Mouse (Mus musculus) limb, embryonic 14.5 days (tissue): ENCODE data around the gene Tmem39b. TPM values are rescaled to one million over a fixed set of nuclear protein-coding genes. Genes with fewer than 3 reads are reported as not detected.

Source experiments
- ATAC-seq: fragments of 200-750 bp; cut with Nextera tagmentation; 2 replicates; pipeline ENCODE4 v1.8.0; 2017; ENCODE audit warnings: low read depth, moderate number of reproducible peaks, moderate TSS enrichment; ENCODE audit not compliant: low FRiP score
- DNase-seq: peaks from one replicate; pipeline ENCODE4 v3.0.0-alpha.2; 2015; ENCODE audit warnings: low spot score
- H3K27ac ChIP-seq: fragments of 300-500 bp; sonication (generic); replicated peaks from 2 replicates; pipeline ENCODE4 v1.5.1; 2014; ENCODE audit warnings: low read depth, mild to moderate bottlenecking, low read length, moderate library complexity, mixed read lengths
- H3K27me3 ChIP-seq: fragments of 300-500 bp; sonication (generic); 2 replicates; pipeline ENCODE4 v1.6.1; 2014; ENCODE audit warnings: low read length, mixed read lengths; ENCODE audit not compliant: control insufficient read depth, insufficient read depth
- H3K36me3 ChIP-seq: fragments of 300-500 bp; sonication (generic); 2 replicates; pipeline ENCODE4 v1.6.1; 2014; ENCODE audit warnings: mild to moderate bottlenecking, low read length, moderate library complexity, mixed read lengths; ENCODE audit not compliant: control insufficient read depth, insufficient read depth
- H3K4me1 ChIP-seq: fragments of 300-500 bp; sonication (generic); 2 replicates; pipeline ENCODE4 v1.6.1; 2014; ENCODE audit warnings: antibody characterized with exemption, low read length, mixed read lengths; ENCODE audit not compliant: control insufficient read depth, insufficient read depth
- H3K4me2 ChIP-seq: fragments of 300-500 bp; sonication (generic); replicated peaks from 2 replicates; pipeline ENCODE4 v1.6.1; 2014; ENCODE audit warnings: low read depth, mild to moderate bottlenecking, low read length, moderate library complexity; ENCODE audit not compliant: severe bottlenecking
- H3K4me3 ChIP-seq: fragments of 300-500 bp; sonication (generic); replicated peaks from 2 replicates; pipeline ENCODE4 v1.5.1; 2014; ENCODE audit warnings: low read length
- H3K9ac ChIP-seq: fragments of 300-500 bp; sonication (generic); 2 replicates; pipeline ENCODE4 v1.6.1; 2014; ENCODE audit warnings: mild to moderate bottlenecking, low read depth, low read length, moderate library complexity; ENCODE audit not compliant: severe bottlenecking
- H3K9me3 ChIP-seq: fragments of 300-500 bp; sonication (generic); 2 replicates; pipeline ENCODE4 v1.6.1; 2016; ENCODE audit warnings: low read length; ENCODE audit not compliant: control insufficient read depth
- POLR2A ChIP-seq: fragments of 200-500 bp; IDR thresholded peaks from 2 replicates; pipeline ENCODE4 v1.8.0; 2012; ENCODE audit warnings: inconsistent platforms, mild to moderate bottlenecking, moderate library complexity, borderline replicate concordance; ENCODE audit not compliant: insufficient read depth, insufficient read length; ENCODE audit errors: extremely low read depth
- WGBS: fragments of 180-500 bp; shearing (Covaris S2); extraction: QIAGEN DNeasy Blood & Tissue Kit; methylation state at CpG from one replicate; pipeline ENCODE4 v1.1.7; 2014; 5-methylcytosine and 5-hydroxymethylcytosine counted together
- microRNA-seq: library from miRNA; unstranded; fragments of <30 nt; microRNA quantifications from one replicate; pipeline ENCODE4, GENCODE M21; 2016
- polyA plus RNA-seq, 2 experiments: library from polyadenylated mRNA; depleted of rRNA in 1 of 2; stranded (reverse) in 1 of 2; unstranded in 1 of 2; fragments of >200 nt; fragmentation: Nextera tagmentation in 1 of 2; extraction: Ambion mirVana in 1 of 2; gene quantifications; 2 replicates each; pipeline versions ENCODE4 v1.2.1 to v1.2.3; 2012 to 2014

Tmem39b gene
- polyA plus RNA-seq, 2 experiments, result 24.1 to 49.1 TPM

DNA sequence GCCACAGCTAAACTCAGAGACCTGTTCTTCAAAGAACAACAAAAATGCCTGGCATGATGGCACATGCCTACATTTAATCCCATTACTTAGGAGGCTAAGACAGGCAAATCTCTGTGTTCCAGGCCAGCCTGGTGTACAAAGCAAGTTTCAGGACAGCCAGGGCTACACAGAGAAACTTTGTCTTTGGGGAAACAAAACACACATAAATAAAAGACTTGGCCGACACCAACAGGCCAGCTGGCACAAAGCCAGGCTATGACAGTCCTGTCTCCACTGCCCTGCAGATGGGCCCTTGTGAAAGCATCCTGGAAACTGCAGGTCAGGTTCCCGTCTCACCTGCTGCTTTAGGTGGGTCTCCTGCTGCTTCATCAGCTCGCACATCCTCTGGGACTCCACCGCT lies 65.7 kb downstream of the Tmem39b start:
- DNase-seq (no peak), ATAC-seq (no peak)
- TF ChIP-seq POLR2A, result no peak
- H3K4me1 ChIP-seq, result no peaks in the 10 kb centered on the region
- H3K36me3 ChIP-seq, result peaks cover 99% of the 10 kb centered on the region
- H3K9ac ChIP-seq, result no peak overlapping the region
- H3K27me3 ChIP-seq, result no peaks in the 10 kb centered on the region
- 81% methylated on average over 4 of the region's 4 CpGs for WGBS
- H3K4me2 ChIP-seq, result no peak overlapping the region
- no peaks in the 10 kb centered on the region for H3K9me3 ChIP-seq
- no peak overlapping the region for H3K27ac ChIP-seq
- no peak overlapping the region for H3K4me3 ChIP-seq

Small RNA genes lying within 50 kb of the gene (microRNA-seq; reads per million reads assigned to microRNA genes)
- not detected for gene Mir7016

Other genes starting within 250 kb of the Tmem39b start
- gene Bsdc1, start 235.3 kb downstream of the Tmem39b start, polyA plus RNA-seq (2012; rRNA removed), result 24.6 and 28.9 TPM in 2 replicates
- 27.6 and 29.9 TPM in 2 replicates for gene Bsdc1, start 235.3 kb downstream of the Tmem39b start, polyA plus RNA-seq (2014; fragmentation: Nextera tagmentation; extraction: Ambion mirVana)
- gene Tssk3, start 205.8 kb downstream of the Tmem39b start, polyA plus RNA-seq (2012; rRNA removed), result not detected in 2 replicates
- not detected in 2 replicates for gene Tssk3, start 205.8 kb downstream of the Tmem39b start, polyA plus RNA-seq (2014; fragmentation: Nextera tagmentation; extraction: Ambion mirVana)
- gene Fam229a, start 205.6 kb downstream of the Tmem39b start, polyA plus RNA-seq (2012; rRNA removed), result 0.15 TPM in 1 of 2 replicates, not detected in the other
- not detected in 2 replicates for gene Fam229a, start 205.6 kb downstream of the Tmem39b start, polyA plus RNA-seq (2014; fragmentation: Nextera tagmentation; extraction: Ambion mirVana)
- gene Marcksl1, start 183.3 kb downstream of the Tmem39b start, polyA plus RNA-seq (2012; rRNA removed), result 563 and 613 TPM in 2 replicates
- gene Marcksl1, start 183.3 kb downstream of the Tmem39b start, polyA plus RNA-seq (2014; fragmentation: Nextera tagmentation; extraction: Ambion mirVana), result 648 and 776 TPM in 2 replicates
- gene Hdac1, start 154.1 kb downstream of the Tmem39b start, polyA plus RNA-seq (2012; rRNA removed), result 209 and 212 TPM in 2 replicates
- gene Hdac1, start 154.1 kb downstream of the Tmem39b start, polyA plus RNA-seq (2014; fragmentation: Nextera tagmentation; extraction: Ambion mirVana), result 201 and 225 TPM in 2 replicates
- 9.9 and 10.3 TPM in 2 replicates for gene Lck, start 123.2 kb downstream of the Tmem39b start, polyA plus RNA-seq (2012; rRNA removed)
- gene Lck, start 123.2 kb downstream of the Tmem39b start, polyA plus RNA-seq (2014; fragmentation: Nextera tagmentation; extraction: Ambion mirVana), result 6.3 and 6.8 TPM in 2 replicates
- gene Fam167b, start 118.3 kb downstream of the Tmem39b start, polyA plus RNA-seq (2012; rRNA removed), result 7.3 and 8.2 TPM in 2 replicates
- gene Fam167b, start 118.3 kb downstream of the Tmem39b start, polyA plus RNA-seq (2014; fragmentation: Nextera tagmentation; extraction: Ambion mirVana), result 4.1 and 5.3 TPM in 2 replicates
- 367 and 429 TPM in 2 replicates for gene Eif3i, start 96.2 kb downstream of the Tmem39b start, polyA plus RNA-seq (2012; rRNA removed)
- 333 and 334 TPM in 2 replicates for gene Eif3i, start 96.2 kb downstream of the Tmem39b start, polyA plus RNA-seq (2014; fragmentation: Nextera tagmentation; extraction: Ambion mirVana)
- 166 and 179 TPM in 2 replicates for gene Tmem234, start 96.2 kb downstream of the Tmem39b start, polyA plus RNA-seq (2012; rRNA removed)
- gene Tmem234, start 96.2 kb downstream of the Tmem39b start, polyA plus RNA-seq (2014; fragmentation: Nextera tagmentation; extraction: Ambion mirVana), result 191 and 193 TPM in 2 replicates
- gene Dcdc2b, start 82.6 kb downstream of the Tmem39b start, polyA plus RNA-seq (2012; rRNA removed), result 3.0 and 5.2 TPM in 2 replicates
- gene Dcdc2b, start 82.6 kb downstream of the Tmem39b start, polyA plus RNA-seq (2014; fragmentation: Nextera tagmentation; extraction: Ambion mirVana), result 2.5 and 3.4 TPM in 2 replicates
- 28.6 and 35.5 TPM in 2 replicates for gene Iqcc, start 77.7 kb downstream of the Tmem39b start, polyA plus RNA-seq (2012; rRNA removed)
- 23.2 and 28.6 TPM in 2 replicates for gene Iqcc, start 77.7 kb downstream of the Tmem39b start, polyA plus RNA-seq (2014; fragmentation: Nextera tagmentation; extraction: Ambion mirVana)
- 34.7 and 51.0 TPM in 2 replicates for gene Ccdc28b, start 72.9 kb downstream of the Tmem39b start, polyA plus RNA-seq (2012; rRNA removed)
- 42.8 and 45.7 TPM in 2 replicates for gene Ccdc28b, start 72.9 kb downstream of the Tmem39b start, polyA plus RNA-seq (2014; fragmentation: Nextera tagmentation; extraction: Ambion mirVana)
- gene Txlna, start 55.8 kb downstream of the Tmem39b start, polyA plus RNA-seq (2012; rRNA removed), result 80.3 and 82.6 TPM in 2 replicates
- 108 and 112 TPM in 2 replicates for gene Txlna, start 55.8 kb downstream of the Tmem39b start, polyA plus RNA-seq (2014; fragmentation: Nextera tagmentation; extraction: Ambion mirVana)
- 35.2 and 40.5 TPM in 2 replicates for gene Kpna6, start 24.1 kb downstream of the Tmem39b start, polyA plus RNA-seq (2012; rRNA removed)
- 14.6 and 15.2 TPM in 2 replicates for gene Kpna6, start 24.1 kb downstream of the Tmem39b start, polyA plus RNA-seq (2014; fragmentation: Nextera tagmentation; extraction: Ambion mirVana)
- gene Khdrbs1, start 45.5 kb upstream of the Tmem39b start, polyA plus RNA-seq (2012; rRNA removed), result 96.6 and 97.6 TPM in 2 replicates
- 107 and 122 TPM in 2 replicates for gene Khdrbs1, start 45.5 kb upstream of the Tmem39b start, polyA plus RNA-seq (2014; fragmentation: Nextera tagmentation; extraction: Ambion mirVana)
- 106 and 111 TPM in 2 replicates for gene Ptp4a2, start 114.4 kb upstream of the Tmem39b start, polyA plus RNA-seq (2012; rRNA removed)
- gene Ptp4a2, start 114.4 kb upstream of the Tmem39b start, polyA plus RNA-seq (2014; fragmentation: Nextera tagmentation; extraction: Ambion mirVana), result 296 and 311 TPM in 2 replicates
- gene Spocd1, start 232.4 kb upstream of the Tmem39b start, polyA plus RNA-seq (2012; rRNA removed), result 0.15 and 0.20 TPM in 2 replicates
- not detected in 2 replicates for gene Spocd1, start 232.4 kb upstream of the Tmem39b start, polyA plus RNA-seq (2014; fragmentation: Nextera tagmentation; extraction: Ambion mirVana)